Mouse (Mus musculus) liver, postnatal 0 days (tissue): ENCODE measurements around the gene Ctcf. TPM values are rescaled to one million over a fixed set of nuclear protein-coding genes. Genes with fewer than 3 reads are reported as not detected.
A peak's percentile ranks its signal among the peaks of the same experiment; 100 is the strongest.

Experiments used
- ATAC-seq: fragments of 200-750 bp; cut with Nextera tagmentation; 2 replicates; pipeline ENCODE4 v1.8.0; 2017; ENCODE audit warnings: mild to moderate bottlenecking, moderate library complexity
- DNase-seq: peaks from one replicate; pipeline ENCODE4 v3.0.0-alpha.2; 2016
- H3K27ac ChIP-seq: fragments of 300-500 bp; sonication (generic); 2 replicates; pipeline ENCODE4 v1.5.1; 2014; ENCODE audit warnings: antibody characterized with exemption, moderate library complexity, mild to moderate bottlenecking, low read depth
- H3K27me3 ChIP-seq: fragments of 300-500 bp; sonication (generic); 2 replicates; pipeline ENCODE4 v1.6.1; 2014; ENCODE audit warnings: low read length, control low read depth, mixed read lengths; ENCODE audit not compliant: insufficient read depth
- H3K36me3 ChIP-seq: fragments of 300-500 bp; sonication (generic); replicated peaks from 2 replicates; pipeline ENCODE4 v1.6.1; 2014; ENCODE audit warnings: mild to moderate bottlenecking, control low read depth, low read length, moderate library complexity, mixed read lengths; ENCODE audit not compliant: insufficient read depth
- H3K4me1 ChIP-seq: fragments of 300-500 bp; sonication (generic); 2 replicates; pipeline ENCODE4 v1.6.1; 2014; ENCODE audit warnings: antibody characterized with exemption, mild to moderate bottlenecking, control low read depth; ENCODE audit not compliant: insufficient read depth
- H3K4me2 ChIP-seq: fragments of 300-500 bp; sonication (generic); 2 replicates; pipeline ENCODE4 v1.6.1; 2014; ENCODE audit warnings: low read depth, mild to moderate bottlenecking, low read length, moderate library complexity, mixed read lengths
- H3K4me3 ChIP-seq: fragments of 300-500 bp; sonication (generic); 2 replicates; pipeline ENCODE4 v1.5.1; 2014; ENCODE audit warnings: low read depth, low read length
- H3K9ac ChIP-seq: fragments of 300-500 bp; sonication (generic); replicated peaks from 2 replicates; pipeline ENCODE4 v1.6.1; 2014; ENCODE audit warnings: mild to moderate bottlenecking, moderate library complexity
- H3K9me3 ChIP-seq: fragments of 300-500 bp; sonication (generic); 2 replicates; pipeline ENCODE4 v1.6.1; 2016; ENCODE audit warnings: mild to moderate bottlenecking, control low read depth, low read length, mixed read lengths
- CTCF ChIP-seq: sonication (generic); IDR thresholded peaks from 2 replicates; pipeline ENCODE4 v1.5.1; 2016; ENCODE audit warnings: antibody characterized with exemption, low read depth
- EP300 ChIP-seq: IDR thresholded peaks from 2 replicates; pipeline ENCODE4 v1.6.1; 2016; ENCODE audit warnings: antibody characterized with exemption, low read depth, mild to moderate bottlenecking
- WGBS: fragments of 180-500 bp; shearing (Covaris S2); extraction: QIAGEN DNeasy Blood & Tissue Kit; methylation state at CpG from one replicate; pipeline ENCODE4 v1.1.7; 2014; ENCODE audit not compliant: insufficient replicate concordance; 5-methylcytosine and 5-hydroxymethylcytosine counted together
- polyA plus RNA-seq: library from polyadenylated mRNA; unstranded; fragments of >200 nt; fragmentation: Nextera tagmentation; extraction: Ambion mirVana; gene quantifications from 2 replicates; pipeline ENCODE4 v1.2.1, GENCODE M21; 2015

Gene Ctcf
- polyA plus RNA-seq, 1 experiment from 2014 or later, result 41.1 TPM

DNA sequence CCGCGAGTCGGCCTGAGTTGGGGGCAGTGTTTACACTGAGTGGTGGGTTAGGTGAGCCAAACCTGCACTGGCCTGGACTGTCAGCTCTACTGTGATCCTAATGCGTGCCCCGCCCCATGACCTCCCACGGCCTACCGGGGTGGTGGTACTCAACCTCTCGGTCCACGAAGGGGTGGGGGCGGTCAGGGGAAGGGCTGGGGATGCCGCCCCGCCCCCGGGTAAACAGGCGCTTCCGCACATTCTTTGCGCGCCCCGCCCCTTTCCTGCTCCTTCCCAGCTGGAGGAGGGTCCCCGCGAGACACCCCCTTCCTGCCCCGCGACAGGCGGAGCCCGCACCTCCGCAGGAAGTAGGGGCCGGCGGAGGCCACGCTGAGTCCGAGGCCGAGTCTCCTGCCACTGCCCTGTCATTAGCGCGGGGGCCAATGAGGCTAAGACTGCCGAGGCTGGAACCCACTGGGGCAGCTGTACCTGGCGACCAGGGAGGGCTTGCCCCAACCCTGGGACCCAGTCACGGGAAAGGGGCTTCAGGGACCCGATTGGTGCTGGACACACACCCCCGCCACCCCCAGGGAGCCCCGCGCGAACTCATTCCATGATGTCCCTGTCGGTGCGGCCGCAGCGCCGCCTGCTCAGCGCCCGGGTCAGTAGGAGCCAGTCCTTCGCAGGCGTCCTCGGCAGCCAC lies 22.4 kb upstream of the Ctcf start:
- Histone ChIP-seq H3K4me3 (peak overlapping the region; percentile 40), H3K27ac (no peak overlapping the region), H3K4me2 (peak overlapping the region; percentile 68), H3K9ac (peak overlapping the region; percentile 45), H3K4me1 (peaks cover 21% of the 10 kb centered on the region), H3K36me3 (peaks cover 42% of the 10 kb centered on the region), H3K27me3 (no peaks in the 10 kb centered on the region), H3K9me3 (no peaks in the 10 kb centered on the region)
- 24% methylated on average over 50 of the region's 50 CpGs for WGBS
- TF ChIP-seq EP300 (no peak), CTCF (no peak)
- ATAC-seq (peak; percentile 47), DNase-seq (peak; percentile 73)

DNA sequence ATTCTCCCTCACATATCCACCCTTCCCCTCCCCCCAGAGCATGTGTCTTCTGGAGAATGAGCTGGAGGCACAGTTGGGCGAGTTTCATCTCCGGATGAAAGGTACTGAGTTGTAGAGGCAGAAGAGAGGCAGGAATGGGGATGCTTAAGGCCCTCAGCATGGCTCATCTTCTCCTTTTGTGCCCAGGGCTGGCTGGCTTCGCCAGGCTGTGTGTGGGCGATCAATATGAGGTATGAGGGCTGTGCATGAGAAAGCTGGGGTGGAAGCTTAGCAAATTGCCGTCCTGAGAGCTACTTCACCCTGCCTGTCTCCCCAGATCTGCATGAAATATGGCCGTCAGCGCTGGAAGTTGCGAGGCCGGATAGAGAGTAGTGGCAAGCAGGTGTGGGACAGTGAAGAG lies 20.4 kb upstream of the Ctcf start:
- Histone ChIP-seq H3K4me3 (no peak overlapping the region), H3K9me3 (no peaks in the 10 kb centered on the region), H3K4me2 (no peak overlapping the region), H3K4me1 (peaks cover 9% of the 10 kb centered on the region), H3K27ac (no peak overlapping the region), H3K36me3 (peaks cover 61% of the 10 kb centered on the region), H3K27me3 (no peaks in the 10 kb centered on the region), H3K9ac (no peak overlapping the region)
- TF ChIP-seq EP300, result no peak
- TF ChIP-seq CTCF, result no peak
- no peak for ATAC-seq
- no peak for DNase-seq
- 95% methylated on average over 9 of the region's 9 CpGs for WGBS

DNA sequence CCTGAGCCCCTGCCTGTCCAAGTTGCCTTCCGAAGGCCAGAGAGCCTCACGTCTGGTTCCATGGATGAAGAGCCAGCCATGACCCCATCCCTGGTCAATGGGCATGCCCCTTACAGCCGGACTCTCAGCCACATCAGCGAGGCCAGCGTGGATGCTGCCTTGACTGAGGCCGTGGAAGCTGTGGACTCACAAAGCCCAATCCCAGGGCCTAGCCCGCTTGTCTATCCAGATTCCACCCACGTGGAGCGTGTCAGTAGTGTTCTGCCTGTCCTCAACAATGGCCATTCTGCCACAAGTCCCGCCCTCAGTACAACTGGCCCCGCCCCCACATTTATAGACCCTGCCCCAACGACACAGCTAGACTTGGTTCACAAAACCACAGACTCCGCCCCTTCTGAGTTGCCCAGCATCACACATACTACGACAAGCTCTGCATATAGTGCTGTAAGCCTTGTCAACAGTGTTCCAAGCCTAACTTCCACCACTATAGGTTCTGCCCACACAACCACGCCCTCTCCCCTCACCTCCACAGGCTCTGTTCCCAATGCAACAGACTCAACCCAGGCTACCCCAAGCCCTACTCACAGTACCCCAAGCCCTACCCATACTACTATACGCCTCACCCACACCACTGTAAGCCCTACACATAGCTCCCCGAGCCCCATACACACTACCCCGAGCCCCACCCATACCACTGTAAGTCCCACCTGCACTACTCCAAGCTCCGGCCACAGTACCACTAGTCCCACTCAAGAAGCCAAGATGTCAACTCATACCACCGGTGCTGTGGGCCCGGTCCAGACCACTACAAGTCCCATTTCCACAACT lies 18.7 kb upstream of the Ctcf start:
- 77% methylated on average over 21 of the region's 21 CpGs for WGBS
- Histone ChIP-seq H3K36me3 (peaks cover 67% of the 10 kb centered on the region), H3K9me3 (no peaks in the 10 kb centered on the region), H3K4me3 (no peak overlapping the region), H3K27me3 (no peaks in the 10 kb centered on the region), H3K4me1 (peaks cover 11% of the 10 kb centered on the region), H3K27ac (no peak overlapping the region), H3K9ac (no peak overlapping the region), H3K4me2 (no peak overlapping the region)
- TF ChIP-seq EP300, result no peak
- no peak for TF ChIP-seq CTCF
- no peak for DNase-seq
- no peak for ATAC-seq

DNA sequence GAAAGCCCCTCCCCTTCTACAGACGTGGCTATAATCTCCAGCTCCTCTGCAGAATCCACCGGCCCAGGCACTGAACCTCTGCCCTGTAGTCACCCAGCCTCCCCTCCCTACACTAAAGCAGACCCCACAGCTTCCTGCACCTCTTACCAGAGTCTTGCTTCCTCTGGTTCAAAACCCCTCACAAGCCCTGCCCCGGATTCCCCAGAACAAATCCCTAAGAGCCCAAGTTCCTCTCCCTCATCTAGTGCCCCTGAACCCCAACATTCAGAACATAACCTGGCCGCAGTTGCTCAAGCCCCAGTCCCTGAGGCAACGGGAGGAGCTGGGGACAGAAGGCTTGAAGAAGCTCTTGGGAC lies 18.1 kb upstream of the Ctcf start:
- Histone ChIP-seq H3K27ac (no peak overlapping the region), H3K9ac (no peak overlapping the region), H3K9me3 (no peaks in the 10 kb centered on the region), H3K4me1 (peaks cover 9% of the 10 kb centered on the region), H3K4me2 (no peak overlapping the region), H3K27me3 (no peaks in the 10 kb centered on the region), H3K36me3 (peaks cover 67% of the 10 kb centered on the region), H3K4me3 (no peak overlapping the region)
- WGBS, result 78% methylated on average over 5 of the region's 5 CpGs
- no peak for TF ChIP-seq CTCF
- no peak for TF ChIP-seq EP300
- ATAC-seq (no peak), DNase-seq (no peak)

DNA sequence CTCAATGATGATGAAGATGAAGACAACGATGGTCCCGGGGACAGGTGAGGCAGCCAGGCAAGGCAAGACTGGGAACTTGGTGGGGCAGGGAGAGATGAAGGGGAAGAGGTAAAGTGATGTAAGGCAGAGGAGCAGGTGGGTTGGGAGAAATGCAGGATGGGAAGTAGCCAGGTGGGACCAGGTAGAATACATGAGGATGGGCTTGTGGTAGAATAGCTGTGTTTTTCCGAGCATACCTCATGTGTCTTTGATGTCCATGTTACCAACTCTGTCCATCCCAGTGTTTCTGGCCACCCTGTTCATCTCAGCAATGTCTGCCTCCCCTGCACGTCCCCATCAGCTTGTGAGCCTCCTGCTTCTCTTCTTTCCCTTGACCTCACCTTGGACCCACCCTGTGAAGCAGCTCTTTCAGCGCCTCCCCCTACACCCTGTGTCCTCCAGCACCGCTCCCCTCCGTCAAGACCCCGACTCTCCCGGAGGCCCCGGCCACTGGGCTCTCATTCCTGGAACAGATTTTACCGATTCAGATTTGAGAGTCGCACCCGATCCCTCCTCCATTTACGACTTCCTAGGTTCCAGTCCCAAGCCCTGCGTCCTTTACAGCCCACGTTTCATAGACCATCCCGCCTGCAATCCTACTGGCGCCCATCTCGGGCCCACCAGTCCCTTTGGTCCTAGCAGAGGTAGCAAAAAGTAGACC lies 17.3 kb upstream of the Ctcf start:
- Histone ChIP-seq H3K4me2 (no peak overlapping the region), H3K27me3 (no peaks in the 10 kb centered on the region), H3K27ac (no peak overlapping the region), H3K9me3 (no peaks in the 10 kb centered on the region), H3K4me1 (peaks cover 7% of the 10 kb centered on the region), H3K36me3 (peaks cover 67% of the 10 kb centered on the region), H3K4me3 (no peak overlapping the region), H3K9ac (no peak overlapping the region)
- DNase-seq (no peak), ATAC-seq (no peak)
- TF ChIP-seq EP300, result no peak
- no peak for TF ChIP-seq CTCF
- WGBS, result 90% methylated on average over 19 of the region's 19 CpGs

DNA sequence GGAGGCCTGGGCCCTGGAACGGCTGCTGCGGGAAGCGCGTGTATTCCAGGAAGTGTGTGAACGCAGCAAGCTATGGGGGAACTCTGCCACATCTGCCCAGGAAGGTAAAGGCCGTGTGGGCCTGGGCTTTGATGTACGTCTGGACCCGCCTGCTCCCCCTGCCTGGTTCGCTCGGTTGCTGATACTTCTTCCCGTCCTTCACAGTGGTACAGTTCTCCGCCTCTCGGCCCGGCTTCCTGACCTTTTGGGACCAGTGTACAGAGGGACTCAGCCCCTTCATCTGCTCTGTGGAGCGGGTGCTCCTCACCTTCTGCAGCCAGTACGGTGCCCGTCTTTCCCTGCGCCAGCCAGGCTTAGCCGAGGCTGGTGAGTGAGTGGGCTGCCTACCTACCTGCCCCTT lies 16.2 kb upstream of the Ctcf start:
- no peaks in the 10 kb centered on the region for H3K27me3 ChIP-seq
- no peak overlapping the region for H3K9ac ChIP-seq
- TF ChIP-seq CTCF (no peak), EP300 (no peak)
- peaks cover 5% of the 10 kb centered on the region; the same call in 1 of the 2 replicates for H3K4me1 ChIP-seq
- H3K27ac ChIP-seq, result no peak overlapping the region
- H3K9me3 ChIP-seq, result no peaks in the 10 kb centered on the region
- ATAC-seq (no peak), DNase-seq (no peak)
- no peak overlapping the region for H3K4me2 ChIP-seq
- WGBS, result 88% methylated on average over 19 of the region's 19 CpGs
- H3K4me3 ChIP-seq, result no peak overlapping the region
- H3K36me3 ChIP-seq, result peaks cover 62% of the 10 kb centered on the region
